Mouse (Mus musculus) embryonic fibroblast, embryonic 13.5 days (primary cell): Measurements from ENCODE around the gene Ndufs6.

Source experiments
- CTCF ChIP-seq: IDR thresholded peaks from 2 replicates; pipeline ENCODE4 v1.5.1; 2011; ENCODE audit warnings: mild to moderate bottlenecking, control low read depth, low read length, moderate library complexity, borderline replicate concordance; ENCODE audit not compliant: insufficient read depth
- POLR2A ChIP-seq: IDR thresholded peaks from 2 replicates; pipeline ENCODE4 v1.6.1; 2011; ENCODE audit warnings: low read depth, mild to moderate bottlenecking, control low read depth, low read length, moderate library complexity

DNA sequence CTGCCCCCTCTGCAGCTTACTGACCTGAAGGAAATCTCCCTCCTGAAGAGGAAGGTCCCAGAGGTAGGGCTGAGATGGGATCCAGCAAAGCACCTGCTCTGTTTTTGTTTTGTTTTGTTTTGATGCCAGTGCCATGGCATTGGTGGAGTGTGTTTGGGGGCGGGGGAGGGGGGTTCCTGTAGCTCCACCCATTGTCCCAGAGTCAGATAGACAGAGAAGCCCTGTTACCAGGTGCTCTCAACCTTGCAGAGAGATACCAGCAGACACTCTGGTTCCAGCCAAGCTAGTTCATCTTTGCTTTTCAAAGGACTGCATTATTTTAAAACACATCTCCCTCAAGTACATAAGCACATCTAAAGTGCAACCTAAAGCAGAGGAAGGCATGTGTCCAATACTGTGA, 54.8 kb downstream of the Ndufs6 start:
- no peak for TF ChIP-seq POLR2A
- TF ChIP-seq CTCF = no peak
